Mouse (Mus musculus) embryonic fibroblast, embryonic 13.5 days (primary cell): ENCODE measurements at regions not wholly inside any gene's neighbourhood (a gene's known extent, or its start where the extent isn't known, plus 50 kb on each side); places are given as distances from the start of the nearest gene placed in this dataset.

Source experiments
- CTCF ChIP-seq: IDR thresholded peaks from 2 replicates; pipeline ENCODE4 v1.5.1; 2011; ENCODE audit warnings: mild to moderate bottlenecking, control low read depth, low read length, moderate library complexity, borderline replicate concordance; ENCODE audit not compliant: insufficient read depth
- POLR2A ChIP-seq: IDR thresholded peaks from 2 replicates; pipeline ENCODE4 v1.6.1; 2011; ENCODE audit warnings: low read depth, mild to moderate bottlenecking, control low read depth, low read length, moderate library complexity

- TF ChIP-seq POLR2A (no peak), CTCF (no peak)
These were observed 470.9 kb upstream of the Jarid2 start for GRCm38 (mm10) chr13:44258422-44258821.
